Mouse (Mus musculus) v-Abl transformed pro-B cells (cell line): Measurements from ENCODE around the gene Igf2bp3.

Experiments
- in situ Hi-C, 2 experiments: fragments of 400-800 bp; cut with MboI; formaldehyde crosslinking; loops; one replicate each; pipeline ENCODE4 v1.15.1; 2025; ENCODE audit not compliant: unreplicated experiment in 2 of 2

Gene Igf2bp3

GRCm38 (mm10) chr6:49094968-49095367 lies 119.8 kb downstream of the Igf2bp3 start:
- in situ Hi-C loops, result no loop called here

- in situ Hi-C loops, result no loop called here
These were observed 131.7 kb downstream of the Igf2bp3 start for GRCm38 (mm10) chr6:49083008-49083407.

- in situ Hi-C loops, result loop anchor here in 1 of 2 experiments (10.0 kb wide), 1 partner anchor 125 kb away; no protein-coding TSS in a partner anchor
These were observed 135.4 kb downstream of the Igf2bp3 start for GRCm38 (mm10) chr6:49079313-49079712.

- in situ Hi-C loops, result loop anchor here in 1 of 2 experiments (10.0 kb wide), 1 partner anchor 127 kb away; no protein-coding TSS in a partner anchor
These were observed 136.9 kb downstream of the Igf2bp3 start for GRCm38 (mm10) chr6:49077894-49078293.

DNA sequence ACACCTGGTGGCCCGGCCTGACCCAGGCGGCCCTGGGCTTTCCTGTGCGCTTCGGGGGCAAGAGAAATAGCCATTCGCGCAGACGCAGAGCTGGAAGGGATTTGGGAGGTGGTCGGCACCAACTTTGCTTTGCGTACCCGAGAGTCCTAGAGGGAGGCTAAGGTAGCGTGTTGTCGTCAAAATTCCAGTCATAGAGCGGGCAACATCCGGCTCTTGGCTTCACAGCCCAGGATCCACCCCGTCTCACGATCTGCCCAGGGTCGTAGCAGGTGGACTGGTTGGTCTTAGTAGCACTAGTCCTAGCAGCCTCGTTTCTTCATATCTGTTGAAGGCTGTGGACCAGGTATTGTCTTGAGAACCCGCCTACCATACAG lies 140.7 kb downstream of the Igf2bp3 start:
- in situ Hi-C loops, result loop anchor here (10.0 to 25.0 kb wide), 4 partner anchors 131 to 1488 kb away; partner anchors contain the start of genes Cycs (in 1 of the 2) and Mpp6 (in 1 of the 2)

GRCm38 (mm10) chr6:49073304-49074116 lies 141.2 kb downstream of the Igf2bp3 start, which contains the start of gene Malsu1:
TSS of gene Malsu1 (plus strand) at chr6:49073795.
- in situ Hi-C loops, result loop anchor here (10.0 to 25.0 kb wide), 4 partner anchors 131 to 1489 kb away; partner anchors contain the start of genes Cycs (in 1 of the 2) and Mpp6 (in 1 of the 2)

- in situ Hi-C loops, result loop anchor here (25.0 kb wide), 3 partner anchors 1044 to 1494 kb away; partner anchors contain the start of genes Cycs (in 1 of the 2) and Mpp6 (in 1 of the 2)
These were observed 146.4 kb downstream of the Igf2bp3 start for GRCm38 (mm10) chr6:49068361-49068760.

GRCm38 (mm10) chr6:49057053-49058021 lies 157.4 kb downstream of the Igf2bp3 start:
- in situ Hi-C loops, result loop anchor here (5.0 to 25.0 kb wide), 5 partner anchors 150 to 1505 kb away; partner anchors contain the start of genes Cycs (in 1 of the 2) and Mpp6 (in 1 of the 2)

GRCm38 (mm10) chr6:49056009-49056408 lies 158.7 kb downstream of the Igf2bp3 start:
- in situ Hi-C loops, result loop anchor here (5.0 to 25.0 kb wide), 5 partner anchors 151 to 1506 kb away; partner anchors contain the start of genes Cycs (in 1 of the 2) and Mpp6 (in 1 of the 2)

- in situ Hi-C loops, result loop anchor here (5.0 to 25.0 kb wide), 5 partner anchors 152 to 1507 kb away; partner anchors contain the start of genes Cycs (in 1 of the 2) and Mpp6 (in 1 of the 2)
These were observed 159.5 kb downstream of the Igf2bp3 start for GRCm38 (mm10) chr6:49055256-49055733.

GRCm38 (mm10) chr6:49052191-49052590 lies 162.6 kb downstream of the Igf2bp3 start:
- in situ Hi-C loops, result loop anchor here (25.0 kb wide), 3 partner anchors 1060 to 1510 kb away; partner anchors contain the start of genes Cycs (in 1 of the 2) and Mpp6 (in 1 of the 2)

GRCm38 (mm10) chr6:49050677-49051410 lies 163.9 kb downstream of the Igf2bp3 start:
- in situ Hi-C loops, result loop anchor here (25.0 kb wide), 3 partner anchors 1061 to 1511 kb away; partner anchors contain the start of genes Cycs (in 1 of the 2) and Mpp6 (in 1 of the 2)

- in situ Hi-C loops, result loop anchor here in 1 of 2 experiments (25.0 kb wide), 2 partner anchors 411 to 1239 kb away; partner anchors contain the start of genes AI854703 and Gimap8
These were observed 166.4 kb downstream of the Igf2bp3 start for GRCm38 (mm10) chr6:49048395-49048794.

GRCm38 (mm10) chr6:49047848-49048247 lies 166.9 kb downstream of the Igf2bp3 start:
- in situ Hi-C loops, result loop anchor here in 1 of 2 experiments (25.0 kb wide), 2 partner anchors 411 to 1239 kb away; partner anchors contain the start of genes AI854703 and Gimap8

GRCm38 (mm10) chr6:49046976-49047375 lies 167.8 kb downstream of the Igf2bp3 start:
- in situ Hi-C loops, result loop anchor here in 1 of 2 experiments (25.0 kb wide), 2 partner anchors 410 to 1240 kb away; partner anchors contain the start of genes AI854703 and Gimap8

DNA sequence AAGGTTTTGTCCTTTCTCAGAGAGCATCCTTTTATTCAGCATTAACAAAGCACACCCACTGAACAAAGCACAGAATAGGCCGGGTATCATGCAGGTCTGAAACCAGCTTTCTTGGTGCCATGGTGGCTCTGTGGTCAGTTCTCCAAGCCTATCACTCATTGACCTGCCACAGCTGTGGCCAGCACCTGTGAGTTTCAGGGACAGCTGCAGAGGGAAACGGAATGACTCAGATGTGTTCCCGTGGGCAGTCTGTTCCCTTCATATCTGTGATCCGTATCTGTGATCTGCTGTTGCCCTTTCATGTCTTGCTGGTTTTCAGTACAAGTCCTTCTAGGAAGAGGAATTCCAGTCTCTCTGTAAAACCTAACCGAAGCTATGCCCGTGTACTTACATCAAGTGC lies 168.3 kb downstream of the Igf2bp3 start:
- in situ Hi-C loops, result loop anchor here in 1 of 2 experiments (25.0 kb wide), 2 partner anchors 409 to 1241 kb away; partner anchors contain the start of genes AI854703 and Gimap8

DNA sequence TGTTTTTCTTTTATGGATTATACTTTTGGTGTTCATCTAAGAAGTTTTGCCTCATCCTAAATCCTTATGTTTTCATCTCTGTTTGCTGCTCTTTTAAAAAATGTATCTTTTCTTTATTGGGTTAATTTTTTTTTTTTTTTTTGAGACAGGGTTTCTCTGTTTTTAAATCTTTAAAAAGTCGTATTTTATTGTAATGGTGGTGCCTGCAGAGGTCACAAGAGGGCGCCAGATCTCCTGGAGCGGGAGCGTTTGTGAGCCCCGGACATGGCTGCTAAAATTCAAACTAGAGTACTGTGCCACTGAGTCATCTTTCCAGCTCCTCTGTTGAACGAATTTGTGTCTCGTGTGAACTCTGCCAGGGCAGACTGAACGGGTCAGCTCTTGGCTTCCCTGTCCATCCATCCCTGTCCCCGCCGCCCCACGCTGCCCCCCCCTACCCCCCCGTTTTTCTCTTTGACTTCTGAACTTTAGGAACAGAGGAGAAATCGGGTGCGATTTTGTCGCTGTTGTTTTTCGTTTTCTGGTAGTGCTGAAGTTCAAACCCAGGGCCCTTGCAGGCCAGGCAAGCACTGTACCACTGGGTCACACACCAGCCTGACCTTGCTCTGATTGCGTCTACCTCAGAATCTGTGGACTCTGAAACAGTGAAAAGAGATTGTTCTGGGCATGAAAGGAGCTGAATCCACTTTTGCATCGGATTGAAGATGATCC lies 175.1 kb downstream of the Igf2bp3 start:
- in situ Hi-C loops, result loop anchor here (5.0 to 25.0 kb wide), 4 partner anchors 355 to 1248 kb away; partner anchors contain the start of genes Stk31 (in 2 of the 2), AI854703 (in 1 of the 2) and Gimap8 (in 1 of the 2)

DNA sequence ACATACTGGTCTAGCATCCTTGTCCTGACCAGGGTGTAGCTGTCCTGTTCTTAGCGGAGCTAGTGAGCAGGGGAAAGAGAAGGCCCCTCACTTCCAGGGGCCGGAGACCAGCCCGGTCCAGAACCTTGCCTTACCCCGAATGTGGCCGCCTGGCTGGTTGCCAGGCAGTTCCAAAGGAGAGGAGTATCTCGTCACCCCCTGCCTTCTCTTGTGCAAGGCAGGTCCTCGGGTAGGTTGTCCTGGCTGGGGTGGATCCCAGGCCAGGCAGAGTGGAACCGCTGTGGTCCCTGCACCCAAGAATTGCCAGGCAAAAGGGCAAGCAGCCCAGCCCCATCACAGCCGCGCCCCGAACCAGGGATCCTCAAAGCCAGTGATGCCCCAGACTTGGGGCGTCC lies 177.5 kb downstream of the Igf2bp3 start:
- in situ Hi-C loops, result loop anchor here (5.0 to 25.0 kb wide), 4 partner anchors 358 to 1250 kb away; partner anchors contain the start of genes Stk31 (in 2 of the 2), AI854703 (in 1 of the 2) and Gimap8 (in 1 of the 2)
